Mouse (Mus musculus): ENCODE results near the gene Cdk13. TPM values are rescaled to one million over a fixed set of nuclear protein-coding genes. Genes with fewer than 3 reads are reported as not detected.

Cdk13 gene
- polyA plus RNA-seq, 1 experiment from 2014 or later: 7.5 TPM

DNA sequence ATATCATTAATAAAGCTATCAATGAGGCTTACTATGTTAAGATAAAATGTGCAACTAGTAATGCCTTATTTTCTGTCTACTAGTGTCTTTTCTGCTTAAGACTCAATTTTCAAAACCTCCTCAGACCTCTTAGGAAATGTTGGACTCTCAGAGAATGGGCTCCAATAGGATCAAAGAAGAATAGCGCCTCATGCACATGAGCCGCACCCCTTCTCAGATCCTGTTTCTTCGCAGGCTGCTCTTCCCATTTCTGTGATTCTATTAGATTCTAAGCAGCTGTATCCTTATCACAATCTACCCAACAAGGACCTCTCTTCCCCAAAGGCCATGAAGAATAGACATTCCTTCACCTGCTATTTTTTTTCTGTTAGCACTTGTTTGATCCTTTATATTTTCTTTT is 76.1 kb downstream of the Cdk13 start:
- Histone ChIP-seq H3K4me1 (replicated peaks) (no peaks in the 10 kb centered on the region), H3K4me3 (replicated peaks) (no peak overlapping the region), H3K9me3 (replicated peaks) (no peaks in the 10 kb centered on the region), H3K4me2 (no peak overlapping the region), H3K27ac (no peak overlapping the region), H3K36me3 (peaks cover 13% of the 10 kb centered on the region), H3K9ac (no peak overlapping the region), H3K27me3 (no peaks in the 10 kb centered on the region)
- ATAC-seq (ENCODE audit: low read depth): no peak
- WGBS (ENCODE audit: insufficient replicate concordance): 77% methylated on average over 3 of the region's 3 CpGs
- DNase-seq: no peak

DNA sequence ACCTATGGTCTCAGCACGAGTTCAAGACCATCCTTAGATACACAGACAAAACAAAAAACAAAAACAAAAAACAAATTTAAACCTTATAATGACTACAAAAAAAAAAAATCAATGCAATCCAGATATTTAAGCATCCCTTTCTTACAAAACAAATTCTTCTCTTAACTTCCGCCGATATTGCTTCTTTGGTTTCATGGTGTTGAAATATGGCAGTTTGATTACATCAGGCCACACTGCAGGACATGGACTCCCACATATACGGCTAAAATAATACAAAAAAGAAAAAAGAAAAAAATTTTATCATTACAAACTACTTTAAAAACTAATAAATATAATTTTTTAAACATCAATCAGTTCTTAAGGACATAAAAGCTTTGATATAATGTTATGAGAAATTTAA is 77.0 kb downstream of the Cdk13 start:
- WGBS (ENCODE audit: insufficient replicate concordance): 82% methylated on average over 4 of the region's 4 CpGs
- Histone ChIP-seq H3K27ac (no peak overlapping the region), H3K9ac (no peak overlapping the region), H3K4me1 (replicated peaks) (no peaks in the 10 kb centered on the region), H3K4me2 (no peak overlapping the region), H3K4me3 (replicated peaks) (no peak overlapping the region), H3K36me3 (peaks cover 13% of the 10 kb centered on the region), H3K9me3 (replicated peaks) (no peaks in the 10 kb centered on the region), H3K27me3 (no peaks in the 10 kb centered on the region)
- no peak for ATAC-seq (ENCODE audit: low read depth)
- no peak for DNase-seq

DNA sequence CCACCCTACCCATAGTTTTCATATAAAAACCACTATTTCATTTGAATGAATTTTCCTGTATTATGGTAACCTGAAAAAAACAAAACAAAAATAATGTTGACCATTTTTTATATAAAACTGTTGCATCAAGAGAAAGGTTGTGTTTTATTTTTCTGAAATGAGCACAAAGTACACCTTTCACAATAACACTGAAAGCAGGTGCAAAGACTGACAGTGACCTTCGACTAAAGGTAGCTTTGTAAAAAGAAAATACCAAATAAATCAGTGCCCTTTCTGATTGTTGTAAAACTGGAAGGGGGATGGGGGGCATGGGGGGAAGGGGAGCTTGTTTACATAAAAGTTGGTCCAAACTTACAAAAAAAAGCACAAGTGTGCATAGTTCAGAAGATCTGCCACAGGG is 87.5 kb downstream of the Cdk13 start:
- H3K27ac ChIP-seq: no peak overlapping the region
- WGBS (ENCODE audit: insufficient replicate concordance): 80% methylated on average over 1 of the region's 1 CpGs
- ATAC-seq (ENCODE audit: low read depth) (no peak), DNase-seq (no peak)
- no peaks in the 10 kb centered on the region for H3K27me3 ChIP-seq
- no peaks in the 10 kb centered on the region for H3K9me3 ChIP-seq (replicated peaks)
- H3K4me2 ChIP-seq: no peak overlapping the region
- peaks cover 37% of the 10 kb centered on the region for H3K36me3 ChIP-seq
- no peaks in the 10 kb centered on the region for H3K4me1 ChIP-seq (replicated peaks)
- H3K4me3 ChIP-seq (replicated peaks): no peak overlapping the region
- H3K9ac ChIP-seq: no peak overlapping the region

DNA sequence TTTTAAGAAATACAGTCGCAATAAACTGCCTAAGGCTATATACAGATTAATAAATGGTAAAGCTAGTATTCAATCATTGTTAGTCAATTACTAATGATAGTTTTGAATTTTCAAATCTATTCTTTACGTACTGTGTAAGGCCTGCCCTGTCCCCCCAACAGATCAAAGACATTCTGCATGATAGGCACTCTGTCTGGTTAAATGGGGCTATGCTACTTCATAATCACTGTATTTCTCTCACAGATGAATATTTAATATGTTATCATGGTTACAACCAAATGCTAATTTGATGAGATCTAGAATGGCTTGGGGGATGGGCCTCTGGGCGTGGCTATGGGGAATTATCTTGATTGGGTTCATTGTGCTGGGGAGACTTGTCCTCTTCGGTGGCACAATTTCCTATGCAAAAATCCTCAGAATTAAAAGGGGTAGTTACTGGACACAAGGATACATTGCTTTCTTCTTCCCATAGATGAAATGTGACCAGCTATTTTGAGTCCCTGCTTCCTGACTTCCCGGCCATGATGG is 96.0 kb downstream of the Cdk13 start:
- Histone ChIP-seq H3K9ac (no peak overlapping the region), H3K27me3 (no peaks in the 10 kb centered on the region), H3K27ac (no peak overlapping the region), H3K4me3 (replicated peaks) (no peak overlapping the region), H3K9me3 (replicated peaks) (no peaks in the 10 kb centered on the region), H3K4me2 (no peak overlapping the region), H3K4me1 (replicated peaks) (peaks cover 5% of the 10 kb centered on the region), H3K36me3 (no peaks in the 10 kb centered on the region)
- WGBS (ENCODE audit: insufficient replicate concordance): 67% methylated on average over 5 of the region's 5 CpGs
- DNase-seq: no peak
- ATAC-seq (ENCODE audit: low read depth): no peak

DNA sequence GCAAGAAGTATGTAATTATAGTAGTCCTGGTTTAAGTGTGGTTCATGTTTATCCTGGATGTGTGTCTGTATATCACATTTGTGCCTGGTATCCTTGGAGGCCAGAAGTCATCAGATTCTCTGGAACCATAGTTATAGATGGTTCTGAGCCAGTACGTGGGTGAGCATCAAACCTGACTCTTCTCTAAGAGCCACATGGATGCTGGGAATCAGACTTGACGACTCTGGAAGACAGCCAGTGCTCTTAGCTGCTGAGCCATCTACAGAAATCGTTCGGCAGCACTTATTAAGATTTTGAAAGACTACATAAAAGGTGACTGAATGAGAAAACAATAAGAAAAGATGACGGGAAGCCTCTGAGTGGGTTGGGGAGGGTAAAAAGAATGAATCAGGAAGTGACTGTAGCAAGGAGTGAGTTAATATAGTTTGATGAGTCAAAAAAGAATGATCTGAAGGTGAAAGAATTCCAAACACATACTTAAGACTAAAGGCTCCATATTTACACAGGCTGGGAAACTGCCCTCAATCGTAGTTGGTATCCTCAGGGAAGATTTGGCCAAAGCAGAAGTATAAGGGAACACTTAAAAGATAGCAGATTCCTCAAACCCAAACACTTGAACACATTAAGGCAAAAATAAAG is 99.6 kb downstream of the Cdk13 start:
- H3K9ac ChIP-seq: no peak overlapping the region
- H3K4me1 ChIP-seq (replicated peaks): peaks cover 9% of the 10 kb centered on the region
- 75% methylated on average over 6 of the region's 6 CpGs for WGBS (ENCODE audit: insufficient replicate concordance)
- no peaks in the 10 kb centered on the region for H3K27me3 ChIP-seq
- H3K4me2 ChIP-seq: no peak overlapping the region
- DNase-seq: no peak
- peaks cover 3% of the 10 kb centered on the region; the same call in 1 of the 2 replicates for H3K36me3 ChIP-seq
- H3K27ac ChIP-seq: no peak overlapping the region
- H3K4me3 ChIP-seq (replicated peaks): no peak overlapping the region
- no peak for ATAC-seq (ENCODE audit: low read depth)
- H3K9me3 ChIP-seq (replicated peaks): no peaks in the 10 kb centered on the region

DNA sequence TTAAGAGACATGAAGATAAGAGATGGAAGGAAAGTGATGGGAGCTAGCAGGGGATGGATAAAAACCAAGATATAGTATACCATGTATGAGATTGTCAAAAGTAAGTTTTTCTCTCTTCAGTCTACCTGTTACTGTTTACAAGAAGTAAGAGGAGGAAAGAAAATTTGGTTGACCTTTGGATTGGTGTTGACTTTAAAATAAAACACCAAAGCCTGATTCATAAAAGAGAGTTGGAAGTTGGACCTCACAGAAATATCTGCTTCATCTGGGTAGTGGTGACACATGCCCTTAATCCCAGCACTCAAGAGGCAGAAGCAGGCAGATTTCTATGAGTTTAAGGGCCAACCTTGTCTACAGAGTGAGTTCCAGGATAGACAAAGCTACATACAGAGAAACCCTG is 102.6 kb downstream of the Cdk13 start:
- Histone ChIP-seq H3K9ac (no peak overlapping the region), H3K4me3 (replicated peaks) (no peak overlapping the region), H3K27me3 (no peaks in the 10 kb centered on the region), H3K9me3 (replicated peaks) (no peaks in the 10 kb centered on the region), H3K36me3 (peaks cover 7% of the 10 kb centered on the region), H3K4me1 (replicated peaks) (peaks cover 13% of the 10 kb centered on the region), H3K27ac (no peak overlapping the region), H3K4me2 (no peak overlapping the region)
- no peak for DNase-seq
- no peak for ATAC-seq (ENCODE audit: low read depth)

DNA sequence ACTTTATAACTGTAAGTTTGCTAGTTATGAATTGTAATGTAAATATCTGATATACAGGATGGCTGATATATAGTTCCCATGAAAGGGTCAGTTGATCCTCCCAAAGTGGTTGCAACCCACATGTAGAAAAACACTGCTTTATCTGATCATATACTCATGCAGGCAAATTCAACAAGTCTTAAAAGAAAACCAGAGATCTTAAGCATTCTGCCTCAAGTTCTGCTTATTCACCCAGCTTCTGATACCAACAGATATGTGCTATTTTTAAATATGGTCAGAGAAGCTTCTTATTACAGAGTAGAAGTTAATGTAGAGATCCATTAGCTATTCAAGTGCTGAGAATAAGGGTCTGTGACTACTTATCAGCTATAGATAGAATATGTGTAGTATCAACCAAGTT is 103.6 kb downstream of the Cdk13 start:
- ATAC-seq (ENCODE audit: low read depth) (no peak), DNase-seq (no peak)
- H3K4me3 ChIP-seq (replicated peaks): no peak overlapping the region
- H3K36me3 ChIP-seq: peaks cover 7% of the 10 kb centered on the region
- no peaks in the 10 kb centered on the region for H3K27me3 ChIP-seq
- H3K4me1 ChIP-seq (replicated peaks): peaks cover 17% of the 10 kb centered on the region
- no peak overlapping the region for H3K9ac ChIP-seq
- no peak overlapping the region for H3K27ac ChIP-seq
- H3K4me2 ChIP-seq: no peak overlapping the region
- no peaks in the 10 kb centered on the region for H3K9me3 ChIP-seq (replicated peaks)

DNA sequence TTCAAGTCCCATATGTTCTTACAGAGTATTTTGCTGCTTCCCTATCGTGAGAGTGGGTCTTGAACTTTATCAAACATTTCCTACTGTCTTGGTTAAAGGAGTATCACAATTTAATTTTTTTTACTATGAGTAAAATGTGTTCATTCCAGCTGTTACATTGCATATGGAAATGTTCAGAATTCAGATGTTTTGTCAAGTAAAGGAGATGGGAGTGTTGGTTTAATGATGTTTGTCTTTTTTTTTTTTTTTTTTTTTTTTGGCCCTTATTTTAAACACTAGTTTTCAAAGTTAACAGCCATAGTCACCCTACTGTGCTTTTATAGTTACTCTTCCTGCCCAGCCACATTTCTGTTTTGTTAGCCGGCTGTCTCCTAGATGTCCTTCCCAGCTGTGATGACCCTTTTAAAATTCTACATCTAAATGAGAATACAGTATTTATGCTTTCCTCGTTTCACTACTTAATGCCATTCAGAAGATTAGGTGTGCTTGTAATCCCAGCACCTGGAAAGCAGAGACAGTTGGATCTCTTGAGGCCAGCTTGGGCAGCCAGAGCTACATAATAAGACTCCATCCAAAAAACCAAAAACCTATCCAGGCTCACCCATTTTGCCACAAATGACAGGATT is 104.7 kb downstream of the Cdk13 start:
- WGBS (ENCODE audit: insufficient replicate concordance): 80% methylated on average over 3 of the region's 3 CpGs

DNA sequence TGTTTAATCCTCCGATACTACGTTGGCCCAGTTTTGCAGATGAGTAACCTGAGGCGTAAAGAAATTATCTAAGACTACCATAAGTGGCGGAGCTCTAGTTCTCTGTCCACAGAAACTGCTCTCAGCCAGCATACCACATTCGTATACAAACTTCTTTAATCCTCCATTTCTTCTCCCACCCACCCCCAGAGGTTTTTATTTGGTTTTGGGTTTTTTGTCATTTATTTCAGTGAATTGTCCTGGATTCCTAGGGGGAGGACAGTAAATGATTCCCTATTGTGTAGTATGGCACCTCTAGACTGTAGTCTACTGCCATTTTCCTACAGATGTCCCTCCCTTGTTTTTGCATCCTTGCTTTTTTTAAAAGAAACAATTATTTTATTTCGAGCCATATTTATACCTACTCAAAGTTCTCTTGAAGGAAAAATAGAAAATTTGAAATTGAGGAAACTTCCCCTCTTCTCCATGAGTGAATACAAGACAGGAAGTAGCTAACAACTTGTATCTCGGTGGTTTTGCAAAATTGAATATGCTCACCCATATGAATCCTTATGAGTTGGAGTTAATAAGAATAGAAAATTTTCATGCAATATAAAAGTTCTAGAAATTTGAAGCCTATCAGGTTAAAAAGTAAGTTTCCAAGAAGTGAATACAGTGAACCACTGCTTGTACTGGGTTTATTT is 108.9 kb downstream of the Cdk13 start:
- no peaks in the 10 kb centered on the region for H3K27me3 ChIP-seq
- ATAC-seq (ENCODE audit: low read depth) (no peak), DNase-seq (no peak)
- H3K27ac ChIP-seq: peak overlapping the region; percentile 92
- H3K9ac ChIP-seq: peak overlapping the region; percentile 95
- no peaks in the 10 kb centered on the region for H3K9me3 ChIP-seq (replicated peaks)
- WGBS (ENCODE audit: insufficient replicate concordance): 2% methylated on average over 7 of the region's 7 CpGs
- peaks cover 4% of the 10 kb centered on the region for H3K36me3 ChIP-seq
- peaks cover 26% of the 10 kb centered on the region for H3K4me1 ChIP-seq (replicated peaks)
- H3K4me2 ChIP-seq: peak overlapping the region; percentile 74
- peak overlapping the region; percentile 87 for H3K4me3 ChIP-seq (replicated peaks)

More for the DNA sequence above, 104.7 kb downstream of the Cdk13 start:
- peaks cover 7% of the 10 kb centered on the region for H3K36me3 ChIP-seq
- no peaks in the 10 kb centered on the region for H3K9me3 ChIP-seq (replicated peaks)
- DNase-seq (no peak), ATAC-seq (ENCODE audit: low read depth) (no peak)
- no peaks in the 10 kb centered on the region for H3K27me3 ChIP-seq
- no peak overlapping the region for H3K4me3 ChIP-seq (replicated peaks)
- H3K9ac ChIP-seq: no peak overlapping the region
- H3K4me1 ChIP-seq (replicated peaks): peaks cover 17% of the 10 kb centered on the region
- no peak overlapping the region for H3K27ac ChIP-seq
- H3K4me2 ChIP-seq: no peak overlapping the region

DNA sequence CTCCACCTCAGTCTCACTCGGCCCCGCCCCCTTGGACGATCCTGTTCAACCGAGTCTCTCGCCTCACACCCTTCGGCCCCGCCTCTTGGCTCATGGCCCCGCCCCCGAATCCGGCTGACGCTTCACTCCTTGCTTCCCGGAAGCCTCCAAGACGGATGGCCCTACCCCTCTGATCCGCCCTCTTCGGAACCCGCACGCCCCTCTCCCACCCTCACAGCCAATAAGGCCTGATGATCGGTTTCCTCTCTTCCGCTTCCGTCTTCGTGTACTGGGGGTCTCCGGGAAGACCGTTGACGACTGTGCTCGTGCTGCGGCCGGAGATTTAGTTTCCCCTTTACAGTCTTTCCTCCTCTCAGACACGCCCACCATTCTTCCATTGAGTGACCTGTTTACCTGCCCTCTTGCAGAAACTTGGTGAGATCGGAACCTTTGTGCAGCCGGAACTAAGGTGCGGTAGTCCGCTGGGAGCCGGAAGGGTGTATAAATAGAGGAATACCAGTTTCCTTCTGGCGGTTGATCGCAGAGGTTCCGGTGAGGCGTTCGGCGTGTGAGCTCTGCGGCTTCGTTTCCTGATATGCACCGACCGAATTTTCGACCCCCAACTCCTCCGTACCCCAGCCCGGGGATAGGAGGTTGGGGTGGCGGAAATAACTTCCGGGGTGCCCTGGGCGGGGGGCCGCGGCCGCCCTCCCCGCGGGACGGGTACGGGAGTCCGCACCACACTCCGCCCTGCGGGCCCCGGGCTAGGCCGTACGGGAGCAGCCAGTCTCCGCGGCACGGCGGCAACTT is 109.8 kb downstream of the Cdk13 start, which contains the start of the genes Mplkip and Sugct:
Gene Mplkip (plus strand): TSS at position 282 of the 789 bp plus-strand sequence.
Gene Sugct (minus strand): TSS at position 643 of the 789 bp plus-strand sequence.
- Histone ChIP-seq H3K4me2 (peak within 1 kb of the TSS; percentile 87), H3K9me3 (replicated peaks) (no peaks in the 10 kb centered on the region), H3K4me3 (replicated peaks) (peak within 1 kb of the TSS; percentile 87), H3K27ac (peak within 1 kb of the TSS; percentile 92), H3K36me3 (peaks cover 4% of the 10 kb centered on the region), H3K4me1 (replicated peaks) (peaks cover 26% of the 10 kb centered on the region), H3K27me3 (no peaks in the 10 kb centered on the region), H3K9ac (peak within 1 kb of the TSS; percentile 95)
- under 1% methylated on average over 66 of the region's 66 CpGs for WGBS (ENCODE audit: insufficient replicate concordance)
- peak; percentile 97 for ATAC-seq (ENCODE audit: low read depth)
- DNase-seq: peak; percentile 100

DNA sequence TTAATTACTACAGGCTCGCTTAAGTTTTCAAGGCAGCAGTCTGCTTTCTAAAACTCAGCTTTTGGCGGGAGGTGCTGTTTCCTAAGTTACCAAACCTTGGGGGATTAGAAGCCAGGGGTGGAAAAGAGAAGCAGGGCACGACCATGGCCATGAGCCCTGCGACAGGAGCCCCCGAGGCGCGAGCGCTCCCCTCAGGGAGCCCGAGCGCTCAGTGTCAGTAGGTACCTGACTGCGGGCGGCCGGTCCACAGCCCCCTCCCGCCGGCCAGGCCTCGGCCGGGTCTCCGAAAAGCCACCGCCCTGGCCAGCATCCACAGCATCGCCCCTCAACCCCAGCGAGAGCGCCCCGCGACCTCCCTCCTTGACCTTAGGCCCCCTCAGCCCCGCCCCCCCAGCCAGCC is 110.5 kb downstream of the Cdk13 start:
- DNase-seq (no peak), ATAC-seq (ENCODE audit: low read depth) (peak; percentile 53)
- H3K9me3 ChIP-seq (replicated peaks): no peaks in the 10 kb centered on the region
- H3K27me3 ChIP-seq: no peaks in the 10 kb centered on the region
- H3K9ac ChIP-seq: peak overlapping the region; percentile 85
- under 1% methylated on average over 23 of the region's 25 CpGs for WGBS (ENCODE audit: insufficient replicate concordance)
- H3K27ac ChIP-seq: peak overlapping the region; percentile 78
- peak overlapping the region; percentile 87 for H3K4me3 ChIP-seq (replicated peaks)
- peak overlapping the region; percentile 87 for H3K4me2 ChIP-seq
- peaks cover 4% of the 10 kb centered on the region for H3K36me3 ChIP-seq
- H3K4me1 ChIP-seq (replicated peaks): peaks cover 29% of the 10 kb centered on the region

Data from liver, embryonic 13.5 days (tissue).